Mouse (Mus musculus): ENCODE results near the gene Olfr1445.

The Olfr1445 gene

GRCm38 (mm10) chr19:12883555-12883954, at the start of gene Olfr1445:
Gene Olfr1445, plus strand, starts transcription at chr19:12883855.
- in situ Hi-C loops (cut with MboI, MseI) = no loop called here

- in situ Hi-C loops (cut with MboI, MseI) = loop anchor here (10.0 kb wide), 1 partner anchor 264 kb away; no protein-coding TSS in a partner anchor
These were observed 45.1 kb upstream of the Olfr1445 start for GRCm38 (mm10) chr19:12838507-12838906.

- in situ Hi-C loops (cut with MboI, MseI) = no loop called here
These were observed 37.3 kb upstream of the Olfr1445 start, which contains the start of gene Gm5244 for GRCm38 (mm10) chr19:12846382-12846781. Gene Gm5244, plus strand, starts transcription at chr19:12846682.

GRCm38 (mm10) chr19:12856983-12857382, 26.7 kb upstream of the Olfr1445 start, which contains the start of gene Olfr1444:
Gene Olfr1444, plus strand, starts transcription at chr19:12857283.
- in situ Hi-C loops (cut with MboI, MseI) = no loop called here

GRCm38 (mm10) chr19:12893424-12893823, 9.8 kb downstream of the Olfr1445 start, which contains the start of gene Olfr1446:
Gene Olfr1446, minus strand, starts transcription at chr19:12893524.
- in situ Hi-C loops (cut with MboI, MseI) = no loop called here

- in situ Hi-C loops (cut with MboI, MseI) = no loop called here
These were observed 20.0 kb downstream of the Olfr1445 start, which contains the start of gene Olfr1447 for GRCm38 (mm10) chr19:12903643-12904042. Gene Olfr1447, minus strand, starts transcription at chr19:12903743.

GRCm38 (mm10) chr19:12924319-12924718, 40.7 kb downstream of the Olfr1445 start, which contains the start of gene Olfr1448:
Gene Olfr1448, minus strand, starts transcription at chr19:12924419.
- in situ Hi-C loops (cut with MboI, MseI) = no loop called here

GRCm38 (mm10) chr19:12930540-12930939, 46.9 kb downstream of the Olfr1445 start, which contains the start of gene Olfr1449:
Gene Olfr1449, plus strand, starts transcription at chr19:12930840.
- in situ Hi-C loops (cut with MboI, MseI) = no loop called here
